Mouse (Mus musculus) embryo, embryonic 11.5 days (tissue): ENCODE measurements around the gene Prr27.

Experiments used
- DNase-seq: peaks from one replicate; pipeline ENCODE4 v3.0.0-alpha.2; 2012; ENCODE audit warnings: low read depth, low spot score

The Prr27 gene

GRCm38 (mm10) chr5:87825386-87825785 is at the start of gene Prr27:
Gene Prr27 (plus strand): TSS chr5:87825686.
- DNase-seq: no peak

- no peak for DNase-seq
Observed at GRCm38 (mm10) chr5:87782731-87783130, 42.8 kb upstream of the Prr27 start.

DNA sequence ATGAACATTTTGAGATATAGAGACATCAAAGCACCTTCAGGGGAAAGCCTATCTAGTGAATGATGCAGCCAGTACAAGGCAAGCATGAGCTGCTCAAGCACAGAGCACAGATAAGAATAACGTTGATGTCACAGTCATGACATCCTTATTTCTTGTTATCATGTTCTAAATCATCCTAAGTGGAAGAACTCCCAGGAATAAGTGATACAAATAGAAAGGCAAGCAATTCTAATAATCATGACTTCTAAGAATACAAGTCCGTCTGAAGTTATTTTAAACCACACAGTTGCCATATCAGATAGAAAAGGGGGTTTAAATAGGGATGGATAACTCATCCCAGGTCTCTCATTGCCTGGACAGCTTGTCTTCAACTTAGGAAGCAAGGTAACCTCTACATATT is 17.7 kb upstream of the Prr27 start, which contains the start of gene Csn1s2b:
Csn1s2b (plus strand) TSS at position 301 of the 400 bp plus-strand sequence.
- DNase-seq: no peak

- no peak for DNase-seq
Observed at GRCm38 (mm10) chr5:87809253-87809652, 16.2 kb upstream of the Prr27 start.

DNA sequence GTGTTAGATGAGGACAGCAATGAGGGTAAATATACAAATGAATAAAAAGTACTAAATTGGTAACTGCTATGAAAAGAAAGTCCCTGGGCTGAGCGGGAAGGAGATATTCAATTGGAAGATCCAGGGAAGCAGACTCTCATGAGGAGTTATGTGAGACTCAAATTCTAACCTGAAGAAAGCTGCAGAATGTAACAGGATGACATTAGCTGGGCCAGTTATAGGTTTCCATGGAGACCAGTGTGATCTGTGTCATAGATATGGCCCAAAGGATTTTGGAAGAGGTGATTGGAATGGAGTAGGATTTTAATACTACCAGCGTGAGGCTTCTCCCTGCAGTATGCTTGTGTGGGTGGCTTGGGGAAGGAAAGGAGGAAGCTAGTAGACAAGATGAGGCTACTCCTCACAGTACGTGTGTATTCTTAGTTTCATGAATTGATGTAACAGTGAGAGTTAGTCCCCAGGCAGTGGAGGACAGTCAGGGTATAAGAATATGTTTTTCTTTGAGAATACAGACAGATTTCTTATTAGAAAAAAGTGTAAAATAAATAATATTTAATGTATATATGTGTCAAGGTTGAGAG is 29.7 kb downstream of the Prr27 start:
- DNase-seq: no peak

DNA sequence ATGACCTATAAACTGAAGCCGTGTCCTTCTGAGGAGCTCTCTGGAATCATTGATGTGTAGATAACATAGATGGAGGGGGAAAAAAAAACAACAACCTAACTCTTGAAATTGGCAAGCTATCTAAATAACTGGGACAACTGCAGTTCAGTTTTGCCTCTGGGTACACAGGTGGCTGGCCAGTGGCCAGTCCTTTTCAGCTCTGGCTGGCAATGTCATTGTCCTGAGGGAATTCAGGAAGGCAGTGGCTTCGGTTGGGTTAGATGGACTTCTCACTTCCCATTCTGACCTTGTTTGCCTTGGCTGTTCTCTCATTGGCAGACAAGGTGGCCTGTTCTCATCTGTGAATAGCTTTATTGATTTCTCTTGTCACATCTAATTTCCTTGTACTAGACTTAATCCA is 44.6 kb downstream of the Prr27 start:
- DNase-seq: no peak

- DNase-seq: no peak
Observed at GRCm38 (mm10) chr5:87871423-87871822, 45.9 kb downstream of the Prr27 start.

DNA sequence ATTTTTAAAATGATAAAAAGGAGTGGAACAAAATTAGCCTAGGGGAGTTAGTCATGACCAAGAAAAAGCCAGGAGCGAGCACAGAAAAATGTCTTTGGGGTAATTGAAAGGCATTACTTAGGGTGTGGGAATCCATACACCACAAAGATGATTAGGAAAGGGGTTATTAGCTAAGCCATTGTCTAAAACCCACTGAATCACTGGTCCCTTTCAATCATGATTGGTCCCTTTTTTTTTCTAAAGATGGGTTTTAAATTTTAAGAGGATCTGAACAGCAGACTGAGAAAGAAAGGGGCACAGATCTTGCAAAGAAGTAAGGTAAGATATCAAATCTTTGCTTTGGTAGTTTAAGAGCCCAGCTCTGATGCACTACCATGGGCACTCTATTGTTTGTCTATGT is 59.2 kb downstream of the Prr27 start, which contains the start of gene Odam:
Odam (plus strand) TSS at position 301 of the 400 bp plus-strand sequence.
- no peak for DNase-seq
